Mouse (Mus musculus) CH12.LX (cell line): ENCODE measurements at regions not wholly inside any gene's neighbourhood (a gene's known extent, or its start where the extent isn't known, plus 50 kb on each side); places are given as distances from the start of the nearest gene placed in this dataset.

Source experiments
- DNase-seq: peaks from one replicate; pipeline ENCODE4 v3.0.0-alpha.2; 2013; ENCODE audit errors: extremely low read depth
- H3K27ac ChIP-seq: 2 replicates; pipeline ENCODE4 v1.5.1; 2012; ENCODE audit warnings: low read depth, mild to moderate bottlenecking, control low read depth, moderate library complexity; ENCODE audit not compliant: insufficient read depth
- H3K27me3 ChIP-seq: replicated peaks from 2 replicates; pipeline ENCODE3; 2012; ENCODE audit warnings: inconsistent platforms
- H3K36me3 ChIP-seq, 2 experiments: replicated peaks in 1 of 2; 2 replicates each; pipeline versions ENCODE3 to v1.6.1; 2012; ENCODE audit warnings: inconsistent platforms in 1 of 2, low read length in 1 of 2, mild to moderate bottlenecking in 1 of 2, mixed read lengths in 1 of 2, moderate library complexity in 1 of 2; ENCODE audit not compliant: control insufficient read depth in 1 of 2, insufficient read depth in 1 of 2
- H3K4me1 ChIP-seq, 2 experiments: 2 replicates each; pipeline ENCODE4 v1.6.1; 2012; ENCODE audit warnings: inconsistent platforms in 1 of 2, moderate library complexity in 1 of 2; ENCODE audit not compliant: insufficient read depth in 2 of 2, control insufficient read depth in 1 of 2
- H3K4me2 ChIP-seq: 2 replicates; pipeline ENCODE4 v1.6.1; 2012; ENCODE audit warnings: low read depth, mild to moderate bottlenecking, control low read depth; ENCODE audit not compliant: poor library complexity, insufficient read depth, severe bottlenecking
- H3K4me3 ChIP-seq, 3 experiments: fragments of 150-350 bp in 1 of 3; sonication (generic) in 1 of 3; replicated peaks in 1 of 3; 2 replicates each; pipeline versions ENCODE3 to v1.5.1; 2011 to 2012; ENCODE audit warnings: low read depth in 2 of 3, low read length in 2 of 3, mild to moderate bottlenecking in 2 of 3, moderate library complexity in 2 of 3, control low read depth in 1 of 3, improper control_type of control experiment in 1 of 3, inconsistent platforms in 1 of 3, mixed read lengths in 1 of 3; ENCODE audit not compliant: poor library complexity in 1 of 3
- H3K79me2 ChIP-seq: replicated peaks from 2 replicates; pipeline ENCODE4 v1.6.1; 2012; ENCODE audit warnings: mild to moderate bottlenecking, moderate library complexity; ENCODE audit not compliant: control insufficient read depth, poor library complexity, insufficient read depth, severe bottlenecking; ENCODE audit errors: extremely low read depth
- H3K9ac ChIP-seq: 2 replicates; pipeline ENCODE4 v1.6.1; 2012; ENCODE audit warnings: low read depth, mild to moderate bottlenecking, control low read depth, moderate library complexity; ENCODE audit not compliant: insufficient read depth
- H3K9me3 ChIP-seq: replicated peaks from 2 replicates; pipeline ENCODE3; 2012; ENCODE audit warnings: low read length, inconsistent platforms, mixed read lengths
- BHLHE40 ChIP-seq: IDR thresholded peaks from 2 replicates; pipeline ENCODE4 v1.6.1; 2011; ENCODE audit warnings: mild to moderate bottlenecking, low read depth, low read length, improper control_type of control experiment
- CTCF ChIP-seq, 2 experiments: IDR thresholded peaks in 1 of 2; conservative IDR thresholded peaks in 1 of 2; 2 replicates each; pipeline ENCODE4 v1.5.1; 2011 to 2012; ENCODE audit warnings: low read depth in 2 of 2, low read length in 2 of 2, improper control_type of control experiment in 1 of 2, inconsistent platforms in 1 of 2, mild to moderate bottlenecking in 1 of 2, moderate library complexity in 1 of 2
- E2F4 ChIP-seq: IDR thresholded peaks from 2 replicates; pipeline ENCODE4 v1.6.1; 2011; ENCODE audit warnings: low read depth, low read length, improper control_type of control experiment; ENCODE audit not compliant: insufficient replicate concordance
- EP300 ChIP-seq: IDR thresholded peaks from 2 replicates; pipeline ENCODE4 v1.6.1; 2011; ENCODE audit warnings: low read length, improper control_type of control experiment
- HCFC1 ChIP-seq: IDR thresholded peaks from 2 replicates; pipeline ENCODE4 v1.6.1; 2012; ENCODE audit warnings: low read depth, mild to moderate bottlenecking, inconsistent platforms, low read length, improper control_type of control experiment
- JUN ChIP-seq: IDR thresholded peaks from 2 replicates; pipeline ENCODE4 v1.6.1; 2011; ENCODE audit warnings: low read depth, mild to moderate bottlenecking, low read length, improper control_type of control experiment, moderate library complexity; ENCODE audit not compliant: insufficient read depth
- JUND ChIP-seq: conservative IDR thresholded peaks from 2 replicates; pipeline ENCODE4 v1.6.1; 2011; ENCODE audit warnings: low read depth, low read length, improper control_type of control experiment
- KAT2A ChIP-seq: IDR thresholded peaks from 2 replicates; pipeline ENCODE4 v1.6.1; 2012; ENCODE audit warnings: low read length, improper control_type of control experiment, inconsistent platforms; ENCODE audit not compliant: insufficient replicate concordance
- MAX ChIP-seq: IDR thresholded peaks from 2 replicates; pipeline ENCODE4 v1.6.1; 2011; ENCODE audit warnings: low read length, improper control_type of control experiment
- MEF2A ChIP-seq: IDR thresholded peaks from 2 replicates; pipeline ENCODE4 v1.6.1; 2014; ENCODE audit warnings: low read depth, mild to moderate bottlenecking, inconsistent platforms, low read length, improper control_type of control experiment, borderline replicate concordance
- NRF1 ChIP-seq: IDR thresholded peaks from 2 replicates; pipeline ENCODE4 v1.6.1; 2014; ENCODE audit warnings: low read depth, mild to moderate bottlenecking, inconsistent platforms, low read length, improper control_type of control experiment, moderate library complexity
- PAX5 ChIP-seq: IDR thresholded peaks from 2 replicates; pipeline ENCODE4 v1.6.1; 2012; ENCODE audit warnings: low read length, inconsistent platforms, mixed read lengths
- POLR2AphosphoS2 ChIP-seq: IDR thresholded peaks from 2 replicates; pipeline ENCODE4 v1.6.1; 2011; ENCODE audit warnings: low read depth, low read length, improper control_type of control experiment
- RAD21 ChIP-seq: IDR thresholded peaks from 2 replicates; pipeline ENCODE4 v1.6.1; 2011; ENCODE audit warnings: low read depth, mild to moderate bottlenecking, low read length, improper control_type of control experiment, moderate library complexity
- ZC3H11A ChIP-seq: IDR thresholded peaks from 2 replicates; pipeline ENCODE4 v1.6.1; 2012; ENCODE audit warnings: low read depth, mild to moderate bottlenecking, inconsistent platforms, low read length, improper control_type of control experiment
- ZMIZ1 ChIP-seq: IDR thresholded peaks from 2 replicates; pipeline ENCODE4 v1.6.1; 2012; ENCODE audit warnings: low read depth, mild to moderate bottlenecking, inconsistent platforms, low read length, improper control_type of control experiment
- dilution Hi-C: fragments of 300-500 bp; cut with MboI; formaldehyde crosslinking; loops from 2 replicates; pipeline ENCODE4 v1.14.3; 2020; ENCODE audit warnings: low sequenced_read_pairs; ENCODE audit not compliant: extremely low pct_unique_long_range_greater_than_20kb, extremely low pct_ligation_motif_present
- in situ Hi-C: fragments of 300-500 bp; cut with MboI; formaldehyde crosslinking; loops from 3 replicates; pipeline ENCODE4 v1.14.3; 2019; ENCODE audit warnings: low sequenced_read_pairs, low pct_ligation_motif_present, low pct_unique_long_range_greater_than_20kb, mixed read lengths

GRCm38 (mm10) chr9:72208296-72208695, 66.4 kb upstream of the Zfp280d start:
- no peak for TF ChIP-seq JUND
- TF ChIP-seq E2F4: no peak
- Histone ChIP-seq H3K4me2 (no peak overlapping the region), H3K9ac (no peak overlapping the region), H3K79me2 (no peaks in the 10 kb centered on the region), H3K9me3 (no peaks in the 10 kb centered on the region), H3K36me3 (no peaks in the 10 kb centered on the region), H3K4me3 (no peak overlapping the region), H3K27me3 (no peaks in the 10 kb centered on the region), H3K4me1 (no peaks in the 10 kb centered on the region; a peak in 1 of 4 replicates), H3K27ac (no peak overlapping the region)
- DNase-seq: no peak
- dilution Hi-C loops: no loop called here
- in situ Hi-C loops: no loop called here

- no peak overlapping the region for H3K27ac ChIP-seq
- no peak overlapping the region for H3K9ac ChIP-seq
- H3K9me3 ChIP-seq: peaks cover 3% of the 10 kb centered on the region
- H3K27me3 ChIP-seq: no peaks in the 10 kb centered on the region
- no peak overlapping the region for H3K4me3 ChIP-seq
- no peaks in the 10 kb centered on the region for H3K4me1 ChIP-seq
- dilution Hi-C loops (no loop called here), in situ Hi-C loops (no loop called here)
- H3K36me3 ChIP-seq: no peaks in the 10 kb centered on the region
- no peak for DNase-seq
- H3K4me2 ChIP-seq: no peak overlapping the region
- no peaks in the 10 kb centered on the region for H3K79me2 ChIP-seq
- no peak for TF ChIP-seq MEF2A
- TF ChIP-seq CTCF (conservative IDR thresholded peaks at IDR 0.05 in 1 of 2, IDR thresholded peaks at IDR 0.05 in 1 of 2; ENCODE audit: low read depth in 2 of 2, low read length in 2 of 2): peak in 1 of 2 experiments; percentile 16; a peak in 1 of 4 replicates
- no peak for TF ChIP-seq EP300
Measured at GRCm38 (mm10) chr9:72217296-72218028, 57.2 kb upstream of the Zfp280d start.

GRCm38 (mm10) chr9:72218736-72219135, 55.9 kb upstream of the Zfp280d start:
- no peaks in the 10 kb centered on the region for H3K27me3 ChIP-seq
- H3K36me3 ChIP-seq: no peaks in the 10 kb centered on the region
- dilution Hi-C loops (no loop called here), in situ Hi-C loops (no loop called here)
- H3K9me3 ChIP-seq: peaks cover 5% of the 10 kb centered on the region
- no peak for DNase-seq
- no peak overlapping the region for H3K9ac ChIP-seq
- no peak for TF ChIP-seq PAX5
- TF ChIP-seq ZMIZ1: no peak
- TF ChIP-seq MAX: no peak
- TF ChIP-seq JUN: no peak
- TF ChIP-seq NRF1: no peak
- TF ChIP-seq E2F4: no peak
- no peak for TF ChIP-seq KAT2A
- TF ChIP-seq RAD21: no peak
- TF ChIP-seq POLR2AphosphoS2: no peak
- no peak for TF ChIP-seq ZC3H11A
- no peak for TF ChIP-seq BHLHE40
- TF ChIP-seq HCFC1: no peak
- TF ChIP-seq, all 38 proteins: peak for 0
- H3K4me1 ChIP-seq: no peaks in the 10 kb centered on the region
- H3K27ac ChIP-seq: no peak overlapping the region
- no peak overlapping the region for H3K4me3 ChIP-seq
- no peaks in the 10 kb centered on the region for H3K79me2 ChIP-seq
- no peak overlapping the region for H3K4me2 ChIP-seq
